Mouse (Mus musculus) limb, embryonic 10.5 days (tissue): ENCODE measurements around the gene Tmprss3. TPM values are rescaled to one million over a fixed set of nuclear protein-coding genes. Genes with fewer than 3 reads are reported as not detected.

Experiments
- DNase-seq: peaks from one replicate; pipeline ENCODE4 v3.0.0-alpha.2; 2017; ENCODE audit warnings: low spot score
- H3K27ac ChIP-seq: fragments of 300-500 bp; sonication (generic); 2 replicates; pipeline ENCODE4 v1.5.1; 2016; ENCODE audit warnings: mild to moderate bottlenecking
- H3K27me3 ChIP-seq: fragments of 300-500 bp; sonication (generic); 2 replicates; pipeline ENCODE4 v1.6.1; 2016; ENCODE audit warnings: low read depth, mild to moderate bottlenecking; ENCODE audit not compliant: poor library complexity, severe bottlenecking
- H3K36me3 ChIP-seq: fragments of 300-500 bp; sonication (generic); 2 replicates; pipeline ENCODE4 v1.6.1; 2016; ENCODE audit warnings: mild to moderate bottlenecking, moderate library complexity
- H3K4me1 ChIP-seq: fragments of 300-500 bp; sonication (generic); 2 replicates; pipeline ENCODE4 v1.6.1; 2016
- H3K4me3 ChIP-seq: fragments of 300-500 bp; sonication (generic); 2 replicates; pipeline ENCODE4 v1.5.1; 2016; ENCODE audit warnings: mild to moderate bottlenecking, moderate library complexity
- H3K9me3 ChIP-seq: fragments of 300-500 bp; sonication (generic); replicated peaks from 2 replicates; pipeline ENCODE4 v1.6.1; 2016; ENCODE audit warnings: mild to moderate bottlenecking
- WGBS: fragments of 180-500 bp; shearing (Covaris S2); methylation state at CpG from one replicate; pipeline ENCODE4 v1.1.7; 2016; 5-methylcytosine and 5-hydroxymethylcytosine counted together
- polyA plus RNA-seq: library from polyadenylated mRNA; unstranded; fragments of >200 nt; fragmentation: Nextera tagmentation; extraction: Ambion mirVana; gene quantifications from 2 replicates; pipeline ENCODE4 v1.2.1, GENCODE M21; 2016

The Tmprss3 gene
- not detected in 2 replicates for polyA plus RNA-seq

DNA sequence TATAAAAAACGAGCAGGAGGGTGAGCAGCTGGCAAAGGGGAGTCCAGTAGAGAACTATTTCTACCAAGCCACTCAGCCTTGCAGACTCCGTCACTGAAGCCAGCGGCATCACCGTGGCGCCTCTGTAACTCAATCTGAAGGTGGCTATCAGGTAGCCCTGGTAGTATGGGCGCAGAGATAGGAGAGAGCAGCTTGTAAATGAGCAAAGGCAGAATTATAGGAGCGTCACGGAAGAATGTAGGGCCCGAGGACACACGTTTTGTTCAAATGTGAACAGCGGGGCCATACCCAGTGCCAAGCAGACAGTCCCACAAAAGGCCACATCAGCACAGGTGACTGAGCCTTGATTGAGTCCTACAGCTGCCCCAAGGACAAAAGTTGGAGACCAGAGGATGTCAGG lies at the start of gene Tmprss3:
Gene Tmprss3 (minus strand): TSS at position 101 of the 400 bp plus-strand sequence.
- WGBS, result 91% methylated on average over 11 of the region's 11 CpGs
- Histone ChIP-seq H3K4me3 (no peak within 1 kb of the TSS), H3K36me3 (no peaks in the 10 kb centered on the region), H3K27me3 (no peaks in the 10 kb centered on the region), H3K27ac (no peak within 1 kb of the TSS), H3K9me3 (no peaks in the 10 kb centered on the region), H3K4me1 (no peaks in the 10 kb centered on the region)
- DNase-seq, result no peak

GRCm38 (mm10) chr17:31247144-31247543 lies 48.4 kb upstream of the Tmprss3 start:
- WGBS, result 28% methylated on average over 5 of the region's 5 CpGs
- no peak overlapping the region for H3K27ac ChIP-seq
- H3K27me3 ChIP-seq, result no peaks in the 10 kb centered on the region
- DNase-seq, result no peak
- no peak overlapping the region for H3K4me3 ChIP-seq
- H3K9me3 ChIP-seq, result no peaks in the 10 kb centered on the region
- 0 out of 2 replicates have a peak, but pooled peaks cover 9% of the 10 kb centered on the region for H3K4me1 ChIP-seq
- no peaks in the 10 kb centered on the region for H3K36me3 ChIP-seq

DNA sequence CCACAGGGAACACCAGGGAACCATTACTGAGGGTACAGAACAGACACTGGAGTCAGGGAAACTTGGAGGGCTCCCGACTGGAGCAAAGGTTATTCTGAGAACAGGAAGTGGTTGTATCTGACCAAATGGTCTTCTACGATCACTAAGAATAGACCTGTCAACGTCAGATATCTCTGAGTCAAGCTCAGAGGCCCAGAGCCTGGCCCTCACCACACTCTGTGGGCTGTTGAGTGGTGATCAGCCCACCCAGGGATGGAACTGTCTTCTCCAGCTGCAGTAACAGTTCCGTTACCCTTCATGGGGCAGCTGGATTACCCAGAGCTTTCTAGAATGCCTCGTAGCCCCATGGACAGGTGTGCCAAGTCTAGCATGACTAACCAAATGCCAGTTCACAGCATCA lies 46.5 kb upstream of the Tmprss3 start:
- DNase-seq, result no peak
- no peaks in the 10 kb centered on the region for H3K9me3 ChIP-seq
- no peaks in the 10 kb centered on the region for H3K36me3 ChIP-seq
- no peak overlapping the region for H3K27ac ChIP-seq
- H3K27me3 ChIP-seq, result no peaks in the 10 kb centered on the region
- 0 out of 2 replicates have a peak, but pooled peaks cover 9% of the 10 kb centered on the region for H3K4me1 ChIP-seq
- H3K4me3 ChIP-seq, result no peak overlapping the region
- 84% methylated on average over 5 of the region's 5 CpGs for WGBS

DNA sequence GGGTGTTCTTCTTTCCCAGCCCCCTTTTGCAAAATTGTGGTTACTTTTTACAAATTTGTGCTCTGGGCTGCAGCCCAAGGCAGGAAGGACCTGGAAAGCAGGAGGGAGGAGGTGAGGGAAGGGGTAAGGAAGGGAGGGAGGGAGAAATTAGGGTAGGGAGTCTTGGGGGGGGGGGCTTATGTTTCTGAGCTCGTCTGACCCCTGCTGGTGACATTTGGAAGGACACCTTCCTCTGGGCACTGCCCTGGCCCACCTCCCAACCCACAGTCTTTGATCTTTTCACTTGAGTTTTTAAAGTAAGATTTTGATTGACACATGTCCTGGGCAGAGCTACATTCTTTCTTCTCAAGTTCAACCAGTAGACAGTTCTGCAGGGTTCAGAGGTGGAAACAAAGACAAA lies 44.0 kb upstream of the Tmprss3 start:
- Histone ChIP-seq H3K36me3 (no peaks in the 10 kb centered on the region), H3K27me3 (no peaks in the 10 kb centered on the region), H3K27ac (no peak overlapping the region), H3K4me3 (no peak overlapping the region), H3K4me1 (0 out of 2 replicates have a peak, but pooled peaks cover 9% of the 10 kb centered on the region), H3K9me3 (no peaks in the 10 kb centered on the region)
- 0% methylated on average over 1 of the region's 1 CpGs for WGBS
- no peak for DNase-seq

- Histone ChIP-seq H3K9me3 (no peaks in the 10 kb centered on the region), H3K36me3 (no peaks in the 10 kb centered on the region), H3K4me3 (no peak overlapping the region), H3K27ac (no peak overlapping the region), H3K4me1 (no peaks in the 10 kb centered on the region), H3K27me3 (no peaks in the 10 kb centered on the region)
- no peak for DNase-seq
- 87% methylated on average over 8 of the region's 8 CpGs for WGBS
Measured at GRCm38 (mm10) chr17:31241156-31241555, 42.4 kb upstream of the Tmprss3 start.

DNA sequence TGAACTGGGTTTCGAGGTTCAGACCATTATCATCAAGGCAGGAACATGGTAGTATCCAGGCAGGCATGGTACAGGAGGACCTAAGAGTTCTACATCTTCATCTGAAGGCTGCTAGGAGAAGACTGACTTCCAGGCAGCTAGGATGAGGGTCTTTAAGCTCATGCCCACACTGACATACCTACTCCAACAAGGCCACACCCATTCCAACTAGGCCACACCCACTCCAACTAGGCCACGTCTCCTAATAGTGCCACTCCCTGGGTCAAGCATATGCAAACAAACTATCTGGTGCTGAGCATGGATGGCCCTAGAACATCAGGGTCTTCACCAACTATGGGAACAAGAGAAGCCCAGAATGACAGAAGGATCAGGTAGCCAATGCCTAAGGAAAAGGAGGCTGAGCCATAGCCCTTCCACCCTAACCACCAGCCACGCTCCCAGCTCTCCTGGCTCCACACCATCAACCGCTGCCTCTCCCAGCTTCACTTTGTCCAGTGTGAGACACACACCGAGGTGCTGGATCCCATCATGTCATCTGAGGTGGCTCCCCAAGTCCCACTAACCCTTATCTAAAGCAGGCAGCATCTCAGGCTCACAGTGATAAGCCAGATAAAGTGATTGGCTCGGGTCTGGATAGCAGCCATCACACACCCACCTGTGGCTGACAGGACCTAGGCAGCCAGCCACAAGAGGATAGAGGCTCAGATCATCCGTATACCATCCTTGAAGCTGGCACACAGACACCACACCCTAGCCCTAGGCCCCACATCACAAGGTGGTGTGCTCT lies 39.6 kb upstream of the Tmprss3 start:
- H3K27me3 ChIP-seq, result no peaks in the 10 kb centered on the region
- no peak overlapping the region for H3K27ac ChIP-seq
- H3K9me3 ChIP-seq, result no peaks in the 10 kb centered on the region
- DNase-seq, result no peak
- H3K4me1 ChIP-seq, result no peaks in the 10 kb centered on the region
- WGBS, result 87% methylated on average over 7 of the region's 7 CpGs
- no peak overlapping the region for H3K4me3 ChIP-seq
- H3K36me3 ChIP-seq, result no peaks in the 10 kb centered on the region

DNA sequence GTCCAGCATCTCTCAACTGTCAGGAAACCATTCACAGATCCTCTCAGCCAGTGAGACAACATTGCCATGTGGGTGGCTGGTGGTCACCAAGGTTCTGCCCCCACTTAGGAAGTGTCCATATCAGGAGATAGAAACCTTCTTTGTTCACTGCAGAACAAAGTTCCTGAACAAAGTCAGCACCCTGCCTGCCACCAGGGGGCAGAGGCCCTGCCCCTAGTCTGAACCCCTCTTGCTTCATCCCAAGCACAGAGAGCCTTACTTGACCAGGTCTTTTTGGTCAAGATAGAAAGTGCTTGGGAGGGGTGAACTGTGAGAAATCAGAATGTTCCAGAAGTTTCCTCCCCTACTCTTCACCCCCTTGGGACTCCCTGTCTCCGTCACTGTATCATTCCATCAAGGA lies 37.1 kb upstream of the Tmprss3 start:
- H3K27ac ChIP-seq, result no peak overlapping the region
- H3K4me3 ChIP-seq, result no peak overlapping the region
- WGBS, result 100% methylated on average over 1 of the region's 1 CpGs
- 0 out of 2 replicates have a peak, but pooled peaks cover 2% of the 10 kb centered on the region for H3K4me1 ChIP-seq
- no peak for DNase-seq
- H3K9me3 ChIP-seq, result no peaks in the 10 kb centered on the region
- H3K27me3 ChIP-seq, result no peaks in the 10 kb centered on the region
- H3K36me3 ChIP-seq, result no peaks in the 10 kb centered on the region

DNA sequence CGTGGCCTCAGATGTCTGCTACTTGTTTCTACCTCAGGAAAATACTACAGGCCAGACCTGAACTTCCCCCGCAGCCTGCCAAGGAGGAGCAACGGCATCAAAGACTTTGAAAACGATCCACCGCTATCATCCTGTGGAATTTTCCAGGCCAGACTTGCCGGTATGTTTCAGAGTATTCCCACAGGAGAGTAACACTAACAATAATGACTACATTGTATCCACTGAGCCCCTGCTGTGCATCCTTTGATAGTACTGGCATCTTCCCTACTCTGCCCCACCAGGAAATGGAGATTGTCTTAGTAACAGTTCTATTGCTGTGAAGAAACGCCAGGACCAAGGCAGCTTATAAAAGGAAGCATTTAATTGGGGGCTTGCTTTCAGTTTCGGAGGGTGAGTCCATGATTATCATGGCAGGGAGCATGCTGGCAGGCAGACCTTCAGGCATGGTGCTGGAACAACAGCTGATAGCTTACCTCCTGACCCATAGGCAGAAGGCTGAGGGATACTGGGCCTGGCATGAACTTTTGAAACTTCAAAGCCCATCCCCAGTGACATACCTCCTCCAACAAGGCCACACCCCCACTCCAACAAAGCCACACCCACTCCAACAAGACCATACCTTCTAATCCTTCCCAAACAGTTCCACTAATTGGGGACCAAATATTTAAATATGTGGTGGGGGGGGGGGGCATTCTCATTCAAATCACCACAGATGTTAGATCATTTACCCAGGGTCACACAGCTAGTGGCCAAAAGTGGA lies 33.7 kb upstream of the Tmprss3 start:
- DNase-seq, result no peak
- no peaks in the 10 kb centered on the region for H3K9me3 ChIP-seq
- H3K27ac ChIP-seq, result no peak overlapping the region
- no peaks in the 10 kb centered on the region for H3K36me3 ChIP-seq
- no peaks in the 10 kb centered on the region for H3K27me3 ChIP-seq
- 0 out of 2 replicates have a peak, but pooled peaks cover 2% of the 10 kb centered on the region for H3K4me1 ChIP-seq
- no peak overlapping the region for H3K4me3 ChIP-seq
- 67% methylated on average over 8 of the region's 8 CpGs for WGBS

GRCm38 (mm10) chr17:31231780-31232179 lies 33.0 kb upstream of the Tmprss3 start:
- Histone ChIP-seq H3K4me1 (0 out of 2 replicates have a peak, but pooled peaks cover 2% of the 10 kb centered on the region), H3K27ac (no peak overlapping the region)
- WGBS, result 68% methylated on average over 6 of the region's 6 CpGs

DNA sequence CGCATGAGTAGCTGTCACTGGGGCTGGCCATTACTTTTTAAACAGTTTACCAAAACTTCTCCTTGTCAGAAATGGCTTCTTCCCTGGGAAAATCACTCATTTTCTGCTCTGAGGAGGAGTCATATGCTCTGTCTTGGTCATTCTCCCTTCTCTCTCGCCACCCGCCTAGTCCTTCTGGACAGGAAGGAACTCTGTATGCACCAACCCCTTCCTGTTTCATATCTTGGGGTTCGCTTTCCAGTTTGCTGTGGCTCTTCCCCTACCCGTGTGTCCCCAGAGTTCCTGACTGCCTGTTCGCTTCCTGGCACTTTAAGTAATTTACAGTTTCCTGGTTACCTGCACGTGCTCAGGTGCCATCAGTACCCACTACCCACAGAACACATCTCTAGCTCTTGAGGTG lies 28.2 kb upstream of the Tmprss3 start:
- H3K9me3 ChIP-seq, result no peaks in the 10 kb centered on the region
- peaks cover 8% of the 10 kb centered on the region for H3K4me1 ChIP-seq
- no peak for DNase-seq
- WGBS, result 89% methylated on average over 7 of the region's 7 CpGs
- no peak overlapping the region for H3K27ac ChIP-seq
- no peak overlapping the region for H3K4me3 ChIP-seq
- H3K27me3 ChIP-seq, result no peaks in the 10 kb centered on the region
- no peaks in the 10 kb centered on the region for H3K36me3 ChIP-seq

More at GRCm38 (mm10) chr17:31231780-31232179, 33.0 kb upstream of the Tmprss3 start:
- no peaks in the 10 kb centered on the region for H3K27me3 ChIP-seq
- DNase-seq, result no peak
- H3K36me3 ChIP-seq, result no peaks in the 10 kb centered on the region
- H3K9me3 ChIP-seq, result no peaks in the 10 kb centered on the region
- H3K4me3 ChIP-seq, result no peak overlapping the region

DNA sequence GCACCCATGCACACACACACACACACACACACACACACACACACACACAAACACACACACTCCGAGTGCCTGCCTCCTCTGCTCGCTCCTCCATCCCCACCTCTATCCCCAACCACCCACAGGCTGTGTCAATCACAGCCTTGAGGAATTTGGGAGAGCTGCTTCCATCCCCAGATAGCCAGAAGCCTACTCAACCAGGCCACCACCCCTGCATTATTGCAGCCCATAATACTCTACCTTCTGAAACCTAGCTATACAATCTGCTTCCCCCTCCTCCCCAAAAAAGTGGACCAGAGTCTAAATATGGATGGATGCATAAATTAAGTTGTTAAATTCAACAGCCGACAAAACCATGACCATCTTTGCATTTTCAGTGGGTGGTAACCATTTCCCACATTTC lies 27.6 kb upstream of the Tmprss3 start:
- no peak for DNase-seq
- Histone ChIP-seq H3K4me1 (peaks cover 8% of the 10 kb centered on the region), H3K4me3 (no peak overlapping the region), H3K36me3 (no peaks in the 10 kb centered on the region), H3K9me3 (no peaks in the 10 kb centered on the region), H3K27me3 (no peaks in the 10 kb centered on the region), H3K27ac (no peak overlapping the region)
- 83% methylated on average over 3 of the region's 3 CpGs for WGBS

GRCm38 (mm10) chr17:31224591-31224990 lies 25.8 kb upstream of the Tmprss3 start:
- Histone ChIP-seq H3K4me3 (no peak overlapping the region), H3K27me3 (no peaks in the 10 kb centered on the region), H3K36me3 (no peaks in the 10 kb centered on the region), H3K9me3 (no peaks in the 10 kb centered on the region), H3K27ac (no peak overlapping the region), H3K4me1 (peaks cover 8% of the 10 kb centered on the region)
- DNase-seq, result no peak
- WGBS, result 80% methylated on average over 8 of the region's 8 CpGs

- H3K4me3 ChIP-seq, result no peak overlapping the region
- H3K27me3 ChIP-seq, result no peaks in the 10 kb centered on the region
- no peak for DNase-seq
- H3K27ac ChIP-seq, result no peak overlapping the region
- H3K9me3 ChIP-seq, result no peaks in the 10 kb centered on the region
- H3K36me3 ChIP-seq, result no peaks in the 10 kb centered on the region
- peaks cover 8% of the 10 kb centered on the region for H3K4me1 ChIP-seq
- WGBS, result 68% methylated on average over 7 of the region's 7 CpGs
Measured at GRCm38 (mm10) chr17:31223835-31224234, 25.1 kb upstream of the Tmprss3 start.
